ENCODE assay signal across 9 mouse cellular contexts in the genomic region with DNA sequence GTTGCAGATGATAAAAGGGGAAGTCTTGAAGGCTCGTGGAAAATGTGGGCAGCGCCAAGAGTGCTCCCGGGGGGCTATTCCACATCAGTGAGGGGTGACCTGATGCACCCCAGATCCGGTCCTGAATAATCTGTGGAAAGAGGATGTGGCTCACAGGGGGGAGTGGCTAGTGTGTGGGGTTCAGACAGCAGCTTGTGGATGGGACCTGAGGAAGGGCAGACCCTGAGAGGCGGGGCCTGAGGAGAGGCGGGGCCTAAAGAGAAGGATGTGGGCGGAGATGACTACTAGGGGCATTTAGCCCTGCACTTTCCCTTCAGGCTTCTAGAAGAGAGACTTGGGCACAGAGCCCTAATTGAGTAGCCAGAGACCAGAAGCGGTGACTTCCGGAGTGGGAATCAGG. TPM values are rescaled to one million over a fixed set of nuclear protein-coding genes. Genes with fewer than 3 reads are reported as not detected.
DNase-seq lines count a peak whose midpoint lies in the region; ATAC-seq and TF ChIP-seq lines count a peak whose summit lies in the region.
"Had no signal": no experiment of that assay in that cellular context is flagged by ENCODE, and none has a peak within 500 bp of the region (broad histone marks: within the 10 kb centered on the region; RNA-seq: fewer than 3 reads in every experiment).

No protein-coding gene starts in this region.

- ATAC-seq in forebrain, embryonic 13.5 days: no peak
- ATAC-seq in forebrain, embryonic 12.5 days (ENCODE audit: low FRiP score): no peak
- no peak for ATAC-seq in intestine, postnatal 0 days
- ATAC-seq in megakaryocyte, adult 5-6 weeks (ENCODE audit: poor library complexity, severe bottlenecking): peak; percentile 84
- no peak for ATAC-seq in hindbrain, embryonic 14.5 days (ENCODE audit: low FRiP score)

- 0 out of 2 replicates have a peak overlapping the region, but pooled peaks have one; percentile 10 for H3K4me2 ChIP-seq in forebrain, embryonic 13.5 days
- no peak overlapping the region for H3K4me2 ChIP-seq in forebrain, embryonic 12.5 days
- H3K4me2 ChIP-seq in intestine, postnatal 0 days (replicated peaks; ENCODE audit: low read depth): peak overlapping the region; percentile 30; the same call in 1 of the 2 replicates
- H3K4me2 ChIP-seq in hindbrain, embryonic 14.5 days (replicated peaks): no peak overlapping the region

- DNase-seq in right cerebral cortex, postnatal 10 days (ENCODE audit: low spot score in 2 of 2): no peak
- DNase-seq in cerebellum, postnatal 25 days: no peak
- no peak for DNase-seq in hindbrain, embryonic 14.5 days (ENCODE audit: low spot score)

- H3K27ac ChIP-seq in forebrain, embryonic 13.5 days: no peak overlapping the region
- no peak overlapping the region for H3K27ac ChIP-seq in forebrain, embryonic 12.5 days
- no peak overlapping the region for H3K27ac ChIP-seq in bone marrow macrophage, adult 2 months (ENCODE audit: insufficient read depth, low read depth, low read length)
- peak overlapping the region; percentile 72; the same call in 1 of the 2 replicates for H3K27ac ChIP-seq in intestine, postnatal 0 days (ENCODE audit: low read depth, low read length)
- H3K27ac ChIP-seq in hindbrain, embryonic 14.5 days: no peak overlapping the region

- WGBS in forebrain, embryonic 13.5 days: 22% methylated on average over 9 of the region's 9 CpGs
- WGBS in forebrain, embryonic 12.5 days: 26% methylated on average over 9 of the region's 9 CpGs
- WGBS in intestine, postnatal 0 days: 44% methylated on average over 9 of the region's 9 CpGs
- 21% methylated on average over 9 of the region's 9 CpGs for WGBS in hindbrain, embryonic 14.5 days

- no peaks in the 10 kb centered on the region for H3K9me3 ChIP-seq in forebrain, embryonic 13.5 days (replicated peaks)
- H3K9me3 ChIP-seq in forebrain, embryonic 12.5 days: no peaks in the 10 kb centered on the region
- H3K9me3 ChIP-seq in intestine, postnatal 0 days (ENCODE audit: control insufficient read depth): no peaks in the 10 kb centered on the region
- no peaks in the 10 kb centered on the region for H3K9me3 ChIP-seq in hindbrain, embryonic 14.5 days (ENCODE audit: control insufficient read depth, low read length)

- H3K36me3 ChIP-seq in forebrain, embryonic 13.5 days (ENCODE audit: poor library complexity, severe bottlenecking): no peaks in the 10 kb centered on the region
- H3K36me3 ChIP-seq in forebrain, embryonic 12.5 days (replicated peaks): no peaks in the 10 kb centered on the region
- no peaks in the 10 kb centered on the region; the same call in 1 of the 2 replicates for H3K36me3 ChIP-seq in intestine, postnatal 0 days (ENCODE audit: control insufficient read depth, insufficient read depth)
- no peaks in the 10 kb centered on the region for H3K36me3 ChIP-seq in hindbrain, embryonic 14.5 days (replicated peaks; ENCODE audit: control insufficient read depth, insufficient read depth)

- TF ChIP-seq POLR2A in bone marrow macrophage, adult 2 months (IDR thresholded peaks at IDR 0.05; ENCODE audit: borderline replicate concordance, low read depth, low read length): no peak

- H3K4me3 ChIP-seq in forebrain, embryonic 13.5 days: no peak overlapping the region
- H3K4me3 ChIP-seq in forebrain, embryonic 12.5 days (replicated peaks): no peak overlapping the region
- peak overlapping the region; percentile 50 for H3K4me3 ChIP-seq in bone marrow macrophage, adult 2 months (ENCODE audit: insufficient read depth, low read length)
- no peak overlapping the region for H3K4me3 ChIP-seq in intestine, postnatal 0 days (ENCODE audit: low read depth, low read length)
- H3K4me3 ChIP-seq in hindbrain, embryonic 14.5 days (replicated peaks; ENCODE audit: low read length): no peak overlapping the region

- no peaks in the 10 kb centered on the region for H3K4me1 ChIP-seq in forebrain, embryonic 13.5 days
- H3K4me1 ChIP-seq in forebrain, embryonic 12.5 days: peaks cover 4% of the 10 kb centered on the region; the same call in 1 of the 2 replicates
- peaks cover 4% of the 10 kb centered on the region; the same call in 1 of the 2 replicates for H3K4me1 ChIP-seq in bone marrow macrophage, adult 2 months (ENCODE audit: control insufficient read depth, insufficient read depth, low read length)
- H3K4me1 ChIP-seq in intestine, postnatal 0 days (replicated peaks; ENCODE audit: control insufficient read depth, insufficient read depth, low read length): no peaks in the 10 kb centered on the region; the same call in 1 of the 2 replicates
- no peaks in the 10 kb centered on the region for H3K4me1 ChIP-seq in hindbrain, embryonic 14.5 days (replicated peaks; ENCODE audit: control insufficient read depth, insufficient read depth, low read length)

- H3K9ac ChIP-seq in forebrain, embryonic 13.5 days: no peak overlapping the region
- H3K9ac ChIP-seq in forebrain, embryonic 12.5 days: no peak overlapping the region
- H3K9ac ChIP-seq in intestine, postnatal 0 days (ENCODE audit: low read depth, low read length): no peak overlapping the region
- H3K9ac ChIP-seq in hindbrain, embryonic 14.5 days: no peak overlapping the region

- peaks cover 36% of the 10 kb centered on the region for H3K27me3 ChIP-seq in forebrain, embryonic 13.5 days
- H3K27me3 ChIP-seq in forebrain, embryonic 12.5 days: peaks cover 45% of the 10 kb centered on the region
- no peaks in the 10 kb centered on the region for H3K27me3 ChIP-seq in intestine, postnatal 0 days (replicated peaks; ENCODE audit: control insufficient read depth, insufficient read depth, low read length)
- H3K27me3 ChIP-seq in hindbrain, embryonic 14.5 days (ENCODE audit: control insufficient read depth, insufficient read depth, low read length): no peaks in the 10 kb centered on the region; the same call in 1 of the 2 replicates

- no peak for TF ChIP-seq CTCF in bone marrow macrophage, adult 2 months (IDR thresholded peaks at IDR 0.05; ENCODE audit: low read depth, low read length)
- TF ChIP-seq CTCF in intestine, postnatal 0 days (IDR thresholded peaks at IDR 0.05; ENCODE audit: low read depth): no peak

RNA-seq across cellular contexts. Expression of a gene that starts 19.6 kb away (rescaled TPM):
- polyA plus RNA-seq in forebrain, embryonic 13.5 days (2015; fragmentation: Nextera tagmentation; extraction: Ambion mirVana): not detected in 2 replicates
- not detected in 2 replicates for polyA plus RNA-seq in forebrain, embryonic 12.5 days (2016; fragmentation: Nextera tagmentation; extraction: Ambion mirVana)
- polyA plus RNA-seq in bone marrow macrophage, adult 2 months (2012; ENCODE audit: insufficient read depth, insufficient read length, missing spikeins): not detected in 2 replicates
- 15.4 and 39.1 TPM in 2 replicates for polyA plus RNA-seq in intestine, postnatal 0 days (2015; fragmentation: Nextera tagmentation; extraction: Ambion mirVana)
- total RNA-seq in megakaryocyte, adult 5-6 weeks (2015): 0.11 and 0.18 TPM in 2 replicates
- total RNA-seq in megakaryocyte, adult 5-6 weeks (2017): 0.22 TPM in 1 of 2 replicates, not detected in the other
- polyA plus RNA-seq in hindbrain, embryonic 14.5 days (2014; fragmentation: Nextera tagmentation; extraction: Ambion mirVana): 0.13 and 0.14 TPM in 2 replicates
- total RNA-seq: left cerebral cortex, postnatal 10 days had no signal

RNA-seq across cellular contexts. Expression of a gene that starts 21.1 kb away (rescaled TPM):
- 0.12 and 0.37 TPM in 2 replicates for polyA plus RNA-seq in forebrain, embryonic 13.5 days (2015; fragmentation: Nextera tagmentation; extraction: Ambion mirVana)
- polyA plus RNA-seq in forebrain, embryonic 12.5 days (2016; fragmentation: Nextera tagmentation; extraction: Ambion mirVana): 0.32 and 0.37 TPM in 2 replicates
- polyA plus RNA-seq in bone marrow macrophage, adult 2 months (2012; ENCODE audit: insufficient read depth, insufficient read length, missing spikeins): 0.56 TPM in 1 of 2 replicates, not detected in the other
- polyA plus RNA-seq in intestine, postnatal 0 days (2015; fragmentation: Nextera tagmentation; extraction: Ambion mirVana): 1.0 and 1.2 TPM in 2 replicates
- total RNA-seq in megakaryocyte, adult 5-6 weeks (2015): 0.04 TPM in 1 of 2 replicates, not detected in the other
- total RNA-seq in megakaryocyte, adult 5-6 weeks (2017): not detected in 2 replicates
- polyA plus RNA-seq in hindbrain, embryonic 14.5 days (2014; fragmentation: Nextera tagmentation; extraction: Ambion mirVana): 0.30 and 0.58 TPM in 2 replicates

RNA-seq across cellular contexts. Expression of a gene that starts 33.5 kb away (rescaled TPM):
- polyA plus RNA-seq in forebrain, embryonic 13.5 days (2015; fragmentation: Nextera tagmentation; extraction: Ambion mirVana): 6.3 and 6.5 TPM in 2 replicates
- 7.2 and 8.3 TPM in 2 replicates for polyA plus RNA-seq in forebrain, embryonic 12.5 days (2016; fragmentation: Nextera tagmentation; extraction: Ambion mirVana)
- polyA plus RNA-seq in bone marrow macrophage, adult 2 months (2012; ENCODE audit: insufficient read depth, insufficient read length, missing spikeins): 6.4 and 8.0 TPM in 2 replicates
- 39.8 and 49.2 TPM in 2 replicates for polyA plus RNA-seq in intestine, postnatal 0 days (2015; fragmentation: Nextera tagmentation; extraction: Ambion mirVana)
- 4.6 and 5.9 TPM in 2 replicates for total RNA-seq in megakaryocyte, adult 5-6 weeks (2015)
- total RNA-seq in megakaryocyte, adult 5-6 weeks (2017): 5.5 and 6.3 TPM in 2 replicates
- polyA plus RNA-seq in hindbrain, embryonic 14.5 days (2014; fragmentation: Nextera tagmentation; extraction: Ambion mirVana): 6.8 and 6.9 TPM in 2 replicates

RNA-seq across cellular contexts. Expression of a gene that starts 47.7 kb away (rescaled TPM):
- polyA plus RNA-seq in forebrain, embryonic 13.5 days (2015; fragmentation: Nextera tagmentation; extraction: Ambion mirVana): 0.16 TPM in 1 of 2 replicates, not detected in the other
- 0.17 and 0.27 TPM in 2 replicates for polyA plus RNA-seq in forebrain, embryonic 12.5 days (2016; fragmentation: Nextera tagmentation; extraction: Ambion mirVana)
- polyA plus RNA-seq in bone marrow macrophage, adult 2 months (2012; ENCODE audit: insufficient read depth, insufficient read length, missing spikeins): not detected in 2 replicates
- 1.4 and 1.7 TPM in 2 replicates for polyA plus RNA-seq in intestine, postnatal 0 days (2015; fragmentation: Nextera tagmentation; extraction: Ambion mirVana)
- not detected in 2 replicates for total RNA-seq in megakaryocyte, adult 5-6 weeks (2015)
- not detected in 2 replicates for total RNA-seq in megakaryocyte, adult 5-6 weeks (2017)
- polyA plus RNA-seq in hindbrain, embryonic 14.5 days (2014; fragmentation: Nextera tagmentation; extraction: Ambion mirVana): 0.23 TPM in 1 of 2 replicates, not detected in the other

Comparison
In these comparisons a context has a peak if more than half of its experiments do, and no peak if none do; other contexts are left out.
1. H3K4me2 ChIP-seq: peak in forebrain, embryonic 13.5 days (single experiment) and intestine, postnatal 0 days (single experiment); none in forebrain, embryonic 12.5 days (single experiment) and hindbrain, embryonic 14.5 days (single experiment).
2. RNA of a gene that starts 19.6 kb away (polyA plus RNA-seq): 15.4 to 39.1 TPM in intestine, postnatal 0 days; 0.13 to 0.14 TPM in hindbrain, embryonic 14.5 days, not detected in forebrain, embryonic 13.5 days, not detected in forebrain, embryonic 12.5 days and not detected in bone marrow macrophage, adult 2 months; every median in the first group is over 10 times any median in the second.